Mouse (Mus musculus) fat pad, adult 2 months (tissue): Measurements from ENCODE around the gene Trim39.
A peak's percentile ranks its signal among the peaks of the same experiment; 100 is the strongest.

Source experiments
- DNase-seq: peaks from one replicate; pipeline ENCODE4 v3.0.0-alpha.2; 2011; ENCODE audit warnings: low read depth, low spot score; ENCODE audit errors: extremely low read depth

The Trim39 gene

GRCm38 (mm10) chr17:36271586-36272256 lies at the start of gene Trim39:
Gene Trim39, minus strand, starts transcription at chr17:36272247.
- peak; percentile 42 for DNase-seq

GRCm38 (mm10) chr17:36315689-36316253 lies 43.7 kb upstream of the Trim39 start:
- no peak for DNase-seq

- DNase-seq: no peak
Measured at GRCm38 (mm10) chr17:36315041-36315688, 43.1 kb upstream of the Trim39 start.

GRCm38 (mm10) chr17:36314511-36314910 lies 42.5 kb upstream of the Trim39 start:
- no peak for DNase-seq

- DNase-seq: no peak
Measured at GRCm38 (mm10) chr17:36309293-36309692, 37.2 kb upstream of the Trim39 start.

- peak; percentile 5 for DNase-seq
Measured at GRCm38 (mm10) chr17:36308855-36309254, 36.8 kb upstream of the Trim39 start.

GRCm38 (mm10) chr17:36286390-36286789 lies 14.3 kb upstream of the Trim39 start, which contains the start of gene H2-M10.2:
Gene H2-M10.2, minus strand, starts transcription at chr17:36286490.
- no peak for DNase-seq

GRCm38 (mm10) chr17:36281521-36282245 lies 9.6 kb upstream of the Trim39 start:
- DNase-seq: no peak

GRCm38 (mm10) chr17:36274776-36275175 lies 2.7 kb upstream of the Trim39 start:
- no peak for DNase-seq

- DNase-seq: no peak
Measured at GRCm38 (mm10) chr17:36273796-36274195, 1.7 kb upstream of the Trim39 start.

- no peak for DNase-seq
Measured at GRCm38 (mm10) chr17:36272643-36273366, 758 bp upstream of the Trim39 start.

- no peak for DNase-seq
Measured at GRCm38 (mm10) chr17:36270956-36271585, 976 bp downstream of the Trim39 start.

- DNase-seq: no peak
Measured at GRCm38 (mm10) chr17:36265834-36266233, 6.2 kb downstream of the Trim39 start.

GRCm38 (mm10) chr17:36264273-36264925 lies 7.6 kb downstream of the Trim39 start:
- DNase-seq: no peak

- DNase-seq: no peak
Measured at GRCm38 (mm10) chr17:36261511-36262166, 10.4 kb downstream of the Trim39 start.

- no peak for DNase-seq
Measured at GRCm38 (mm10) chr17:36257969-36258368, 14.1 kb downstream of the Trim39 start, which contains the start of gene Rpp21. Gene Rpp21, minus strand, starts transcription at chr17:36258069.

- peak; percentile 21 for DNase-seq
Measured at GRCm38 (mm10) chr17:36257241-36257947, 14.7 kb downstream of the Trim39 start.

GRCm38 (mm10) chr17:36253087-36253600 lies 18.9 kb downstream of the Trim39 start:
- DNase-seq: no peak
